Mouse (Mus musculus) left cerebral cortex, postnatal 10 days (tissue): ENCODE data around the gene Cdkl1. TPM values are rescaled to one million over a fixed set of nuclear protein-coding genes. Genes with fewer than 3 reads are reported as not detected.

ENCODE experiments used
- DNase-seq, 2 experiments: peaks; one replicate each; pipeline ENCODE4 v3.0.0; 2021 to 2022; ENCODE audit warnings: low spot score in 2 of 2, mixed read lengths in 1 of 2; ENCODE audit errors: extremely low spot score in 1 of 2
- intact Hi-C: fragments of 180-260 bp; cut with DNase I; formaldehyde crosslinking; loops from one replicate; pipeline ENCODE4 v1.15.1; 2025
- microRNA-seq: library from miRNA; unstranded; fragments of <30 nt; microRNA quantifications from one replicate; pipeline ENCODE4 v1.2.0, GENCODE M21; 2022
- total RNA-seq, 2 experiments: library from RNA; stranded (reverse); gene quantifications; 2 replicates each; pipeline ENCODE4 v1.2.3; 2021

The Cdkl1 gene
- total RNA-seq, 2 experiments from 2014 or later, result 43.7 to 43.8 TPM

DNA sequence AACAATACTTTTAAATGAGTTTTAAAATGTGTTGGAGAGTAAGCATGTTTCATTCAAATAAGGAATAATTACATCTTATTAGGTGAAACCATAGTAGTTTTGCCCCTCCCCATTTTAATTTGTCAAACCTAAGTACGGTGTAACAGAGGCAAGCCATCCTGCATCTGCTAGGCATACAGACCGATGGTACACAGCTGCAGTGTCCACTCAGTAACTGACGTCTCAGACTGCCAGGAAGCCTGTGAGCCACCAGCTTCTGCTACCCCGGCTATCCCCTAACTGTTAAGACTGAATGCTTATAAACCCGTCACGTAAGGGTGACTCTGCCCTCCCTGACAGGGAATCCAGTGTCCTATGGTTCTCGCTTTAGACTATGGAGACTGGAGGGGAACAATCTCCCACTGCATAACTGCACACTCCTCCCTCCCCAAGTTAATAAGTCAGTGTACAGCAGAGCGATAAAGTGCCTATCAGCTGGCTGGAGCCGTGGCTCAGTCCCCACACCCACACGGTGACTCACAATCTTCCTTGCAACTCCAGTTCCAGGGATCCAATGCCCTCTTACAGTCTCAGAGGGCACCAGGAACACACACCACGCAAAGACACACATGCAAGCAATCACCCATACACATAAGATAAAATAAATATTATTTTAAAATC, 86.1 kb downstream of the Cdkl1 start:
- DNase-seq, result no peak
- intact Hi-C loops, result no loop called here

GRCm38 (mm10) chr12:69698352-69698751, 92.7 kb downstream of the Cdkl1 start:
- no peak for DNase-seq
- intact Hi-C loops, result no loop called here

Small RNA genes lying within 50 kb of the gene (microRNA-seq; reads per million reads assigned to microRNA genes)
- gene Mir681, result not detected

Other genes starting within 250 kb of the Cdkl1 start
- 10 to 100 TPM; 21.2 to 21.6 TPM for gene Vcpkmt, start 208.2 kb downstream of the Cdkl1 start, total RNA-seq
- gene Sos2, start 109.4 kb downstream of the Cdkl1 start, total RNA-seq, result 10 to 100 TPM; 27.7 to 34.3 TPM
- gene L2hgdh, start 66.4 kb downstream of the Cdkl1 start, total RNA-seq, result 10 to 100 TPM; 11.6 to 16.7 TPM
- 10 to 100 TPM; 25.2 to 28.2 TPM for gene Atp5s, start 66.3 kb downstream of the Cdkl1 start, total RNA-seq
- gene Atl1, start 101.3 kb upstream of the Cdkl1 start, total RNA-seq, result 100 to 1,000 TPM; 225 to 235 TPM
- gene Map4k5, start 101.9 kb upstream of the Cdkl1 start, total RNA-seq, result 10 to 100 TPM; 39.2 to 40.4 TPM
- 10 to 100 TPM; 19.4 to 19.8 TPM for gene Sav1, start 195.7 kb upstream of the Cdkl1 start, total RNA-seq